Mouse (Mus musculus): ENCODE results near the gene Btn1a1. TPM values are rescaled to one million over a fixed set of nuclear protein-coding genes. Genes with fewer than 3 reads are reported as not detected.

Btn1a1 gene
- not detected for polyA plus RNA-seq (2014; fragmentation: Illumina TruSeq; extraction: RNeasy Lipid Tissue Mini Kit (QIAGEN cat#74804); ENCODE audit: low read depth, low replicate concordance)

DNA sequence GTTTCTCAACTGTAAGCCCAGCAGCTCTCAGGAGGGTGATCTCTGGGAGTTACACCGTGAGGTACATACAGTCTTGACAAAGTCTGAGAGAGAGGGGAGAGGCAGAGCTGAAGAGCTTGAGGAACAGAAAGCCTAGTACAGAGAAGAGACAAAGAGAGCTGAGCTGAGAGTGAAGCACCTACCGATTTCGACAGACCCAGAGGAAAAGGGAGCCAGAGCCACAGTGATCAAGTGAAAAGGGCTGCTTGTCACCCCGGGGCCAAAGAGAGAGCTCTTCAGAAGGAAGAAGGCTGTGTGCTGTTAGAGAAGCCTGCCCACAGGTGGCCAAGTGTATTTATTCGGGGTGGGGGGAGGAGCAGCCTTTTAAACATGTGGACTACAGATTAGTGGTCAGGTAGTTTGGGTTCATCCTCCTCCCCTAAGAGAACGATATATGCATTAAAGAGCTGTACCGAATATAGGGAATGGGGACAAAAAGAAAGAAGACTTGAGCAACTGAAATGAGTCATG, at the start of gene Btn1a1:
Gene Btn1a1 (minus strand): TSS at position 302 of the 510 bp plus-strand sequence.

DNA sequence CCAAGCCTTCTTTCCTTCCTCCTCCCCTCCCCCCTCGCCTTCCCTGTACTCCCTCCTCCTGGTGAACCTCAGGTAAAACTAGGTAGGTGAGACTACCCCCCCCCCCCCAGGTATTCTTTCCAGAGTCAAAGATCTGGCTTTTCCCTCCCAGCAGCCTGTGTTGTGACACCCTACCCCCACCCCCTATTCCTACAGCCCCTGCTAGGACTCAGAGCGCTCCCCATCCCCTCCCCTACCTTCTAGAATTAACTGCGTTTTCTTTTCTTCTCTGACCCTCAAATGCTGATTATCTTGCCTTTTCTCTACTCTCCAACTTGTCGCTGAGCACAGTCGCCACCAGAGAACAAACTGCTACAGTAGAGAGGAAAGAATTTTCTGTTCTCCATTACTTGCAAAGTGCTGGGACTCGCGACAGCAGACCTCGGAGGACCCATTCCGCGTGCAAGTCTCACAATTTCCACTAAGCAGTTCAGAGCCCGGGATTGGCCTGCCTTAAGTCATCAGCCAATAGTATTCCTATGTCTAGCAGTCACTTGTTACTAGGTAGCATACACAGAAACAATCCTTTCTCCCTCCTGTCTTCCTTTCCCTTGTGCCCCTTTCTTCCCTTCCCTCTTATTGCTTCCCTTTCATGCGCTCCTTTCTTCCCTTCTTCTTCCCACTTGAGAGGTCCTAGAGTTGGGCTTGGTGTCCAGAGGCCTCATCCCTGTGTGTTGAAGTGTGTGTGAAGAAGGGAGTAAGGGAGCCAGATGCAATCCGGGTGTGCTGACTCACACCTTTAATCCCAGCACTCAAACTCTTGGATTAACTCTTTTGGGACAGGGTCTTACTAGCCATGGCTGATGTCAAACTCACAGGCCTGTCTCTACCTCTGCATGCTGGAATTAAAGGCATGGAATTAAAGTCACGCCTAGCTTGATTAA, 23.0 kb upstream of the Btn1a1 start, which contains the start of gene Btn2a2:
Gene Btn2a2 (minus strand): TSS at position 458 of the 923 bp plus-strand sequence.

DNA sequence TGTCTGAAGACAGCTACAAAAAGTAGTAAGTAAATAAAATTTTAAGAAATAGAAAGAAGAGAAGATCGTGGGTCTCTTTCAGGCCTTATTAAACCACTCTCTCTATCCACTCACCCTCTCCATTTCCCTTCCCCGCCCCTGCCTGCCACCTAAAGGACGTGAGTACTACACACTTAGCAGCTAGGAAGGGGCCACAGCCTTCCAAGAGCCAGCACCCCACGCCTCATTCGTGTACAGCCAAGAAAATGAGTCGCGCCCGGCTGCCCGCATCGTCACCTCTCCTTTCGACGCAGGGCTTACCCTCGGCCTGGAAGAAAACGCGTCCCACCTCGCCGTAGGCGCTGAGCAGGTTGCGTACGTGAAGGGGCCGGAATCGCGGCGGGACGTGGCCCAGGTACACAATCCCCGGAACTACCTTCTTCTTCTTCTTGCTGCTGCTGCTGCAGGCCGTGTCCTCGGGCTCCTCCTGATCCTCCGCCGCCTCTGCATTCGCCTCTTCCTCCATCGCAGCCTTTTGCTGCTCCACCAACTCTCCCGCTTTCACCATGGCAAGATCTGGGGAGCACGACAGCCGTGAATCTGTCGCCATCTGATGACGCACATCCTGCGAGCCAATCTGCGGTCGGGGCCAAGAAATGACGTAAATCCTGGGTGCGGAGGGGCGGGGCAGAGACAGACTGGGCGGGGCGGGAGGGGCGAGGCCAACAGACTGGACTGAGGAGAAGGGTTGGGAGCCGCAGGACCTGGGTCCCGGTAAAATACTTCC, 42.2 kb downstream of the Btn1a1 start, which contains the start of gene Abt1:
Gene Abt1 (minus strand): TSS at position 581 of the 766 bp plus-strand sequence.

Other genes starting within 250 kb of the Btn1a1 start
- gene Vmn1r222, start 230.0 kb downstream of the Btn1a1 start, polyA plus RNA-seq (2014; fragmentation: Illumina TruSeq; extraction: RNeasy Lipid Tissue Mini Kit (QIAGEN cat#74804); ENCODE audit: low read depth, low replicate concordance) = not detected
- gene Vmn1r223, start 218.8 kb downstream of the Btn1a1 start, polyA plus RNA-seq (2014; fragmentation: Illumina TruSeq; extraction: RNeasy Lipid Tissue Mini Kit (QIAGEN cat#74804); ENCODE audit: low read depth, low replicate concordance) = not detected
- gene Zfp322a, start 96.7 kb downstream of the Btn1a1 start, polyA plus RNA-seq (2014; fragmentation: Illumina TruSeq; extraction: RNeasy Lipid Tissue Mini Kit (QIAGEN cat#74804); ENCODE audit: low read depth, low replicate concordance) = 102 TPM
- gene Abt1, start 42.0 kb downstream of the Btn1a1 start, polyA plus RNA-seq (2014; fragmentation: Illumina TruSeq; extraction: RNeasy Lipid Tissue Mini Kit (QIAGEN cat#74804); ENCODE audit: low read depth, low replicate concordance) = 2.9 TPM
- gene Btn2a2, start 23.0 kb upstream of the Btn1a1 start, polyA plus RNA-seq (2014; fragmentation: Illumina TruSeq; extraction: RNeasy Lipid Tissue Mini Kit (QIAGEN cat#74804); ENCODE audit: low read depth, low replicate concordance) = not detected
- not detected for gene Hist1h4h, start 65.1 kb upstream of the Btn1a1 start, polyA plus RNA-seq (2014; fragmentation: Illumina TruSeq; extraction: RNeasy Lipid Tissue Mini Kit (QIAGEN cat#74804); ENCODE audit: low read depth, low replicate concordance)
- gene Hist1h2af, start 68.0 kb upstream of the Btn1a1 start, polyA plus RNA-seq (2014; fragmentation: Illumina TruSeq; extraction: RNeasy Lipid Tissue Mini Kit (QIAGEN cat#74804); ENCODE audit: low read depth, low replicate concordance) = not detected
- gene Hist1h3g, start 69.5 kb upstream of the Btn1a1 start, polyA plus RNA-seq (2014; fragmentation: Illumina TruSeq; extraction: RNeasy Lipid Tissue Mini Kit (QIAGEN cat#74804); ENCODE audit: low read depth, low replicate concordance) = not detected
- gene Hist1h2bh, start 77.5 kb upstream of the Btn1a1 start, polyA plus RNA-seq (2014; fragmentation: Illumina TruSeq; extraction: RNeasy Lipid Tissue Mini Kit (QIAGEN cat#74804); ENCODE audit: low read depth, low replicate concordance) = 2.7 TPM
- gene Hist1h3f, start 78.2 kb upstream of the Btn1a1 start, polyA plus RNA-seq (2014; fragmentation: Illumina TruSeq; extraction: RNeasy Lipid Tissue Mini Kit (QIAGEN cat#74804); ENCODE audit: low read depth, low replicate concordance) = not detected
- gene Hist1h4f, start 85.7 kb upstream of the Btn1a1 start, polyA plus RNA-seq (2014; fragmentation: Illumina TruSeq; extraction: RNeasy Lipid Tissue Mini Kit (QIAGEN cat#74804); ENCODE audit: low read depth, low replicate concordance) = not detected
- 0.70 TPM for gene Hist1h1d, start 87.4 kb upstream of the Btn1a1 start, polyA plus RNA-seq (2014; fragmentation: Illumina TruSeq; extraction: RNeasy Lipid Tissue Mini Kit (QIAGEN cat#74804); ENCODE audit: low read depth, low replicate concordance)
- gene Hist1h3e, start 96.5 kb upstream of the Btn1a1 start, polyA plus RNA-seq (2014; fragmentation: Illumina TruSeq; extraction: RNeasy Lipid Tissue Mini Kit (QIAGEN cat#74804); ENCODE audit: low read depth, low replicate concordance) = not detected
- not detected for gene Hist1h2ae, start 105.3 kb upstream of the Btn1a1 start, polyA plus RNA-seq (2014; fragmentation: Illumina TruSeq; extraction: RNeasy Lipid Tissue Mini Kit (QIAGEN cat#74804); ENCODE audit: low read depth, low replicate concordance)
- 2.4 TPM for gene Hist1h2bg, start 105.5 kb upstream of the Btn1a1 start, polyA plus RNA-seq (2014; fragmentation: Illumina TruSeq; extraction: RNeasy Lipid Tissue Mini Kit (QIAGEN cat#74804); ENCODE audit: low read depth, low replicate concordance)
- gene Hist1h2bf, start 108.3 kb upstream of the Btn1a1 start, polyA plus RNA-seq (2014; fragmentation: Illumina TruSeq; extraction: RNeasy Lipid Tissue Mini Kit (QIAGEN cat#74804); ENCODE audit: low read depth, low replicate concordance) = not detected
- not detected for gene Hist1h2ad, start 108.5 kb upstream of the Btn1a1 start, polyA plus RNA-seq (2014; fragmentation: Illumina TruSeq; extraction: RNeasy Lipid Tissue Mini Kit (QIAGEN cat#74804); ENCODE audit: low read depth, low replicate concordance)
- 2.2 TPM for gene Hist1h3d, start 109.9 kb upstream of the Btn1a1 start, polyA plus RNA-seq (2014; fragmentation: Illumina TruSeq; extraction: RNeasy Lipid Tissue Mini Kit (QIAGEN cat#74804); ENCODE audit: low read depth, low replicate concordance)
- 0.76 TPM for gene Hist1h4d, start 115.7 kb upstream of the Btn1a1 start, polyA plus RNA-seq (2014; fragmentation: Illumina TruSeq; extraction: RNeasy Lipid Tissue Mini Kit (QIAGEN cat#74804); ENCODE audit: low read depth, low replicate concordance)
- 15.6 TPM for gene Hist1h2be, start 155.2 kb upstream of the Btn1a1 start, polyA plus RNA-seq (2014; fragmentation: Illumina TruSeq; extraction: RNeasy Lipid Tissue Mini Kit (QIAGEN cat#74804); ENCODE audit: low read depth, low replicate concordance)
- gene Hist1h1e, start 156.7 kb upstream of the Btn1a1 start, polyA plus RNA-seq (2014; fragmentation: Illumina TruSeq; extraction: RNeasy Lipid Tissue Mini Kit (QIAGEN cat#74804); ENCODE audit: low read depth, low replicate concordance) = 1.3 TPM
- 1.7 TPM for gene Hist1h2ac, start 218.0 kb upstream of the Btn1a1 start, polyA plus RNA-seq (2014; fragmentation: Illumina TruSeq; extraction: RNeasy Lipid Tissue Mini Kit (QIAGEN cat#74804); ENCODE audit: low read depth, low replicate concordance)
- 322 TPM for gene Hist1h2bc, start 218.3 kb upstream of the Btn1a1 start, polyA plus RNA-seq (2014; fragmentation: Illumina TruSeq; extraction: RNeasy Lipid Tissue Mini Kit (QIAGEN cat#74804); ENCODE audit: low read depth, low replicate concordance)
- gene Hist1h1t, start 229.9 kb upstream of the Btn1a1 start, polyA plus RNA-seq (2014; fragmentation: Illumina TruSeq; extraction: RNeasy Lipid Tissue Mini Kit (QIAGEN cat#74804); ENCODE audit: low read depth, low replicate concordance) = not detected
- gene Hist1h4c, start 232.6 kb upstream of the Btn1a1 start, polyA plus RNA-seq (2014; fragmentation: Illumina TruSeq; extraction: RNeasy Lipid Tissue Mini Kit (QIAGEN cat#74804); ENCODE audit: low read depth, low replicate concordance) = not detected
- gene Hfe, start 245.0 kb upstream of the Btn1a1 start, polyA plus RNA-seq (2014; fragmentation: Illumina TruSeq; extraction: RNeasy Lipid Tissue Mini Kit (QIAGEN cat#74804); ENCODE audit: low read depth, low replicate concordance) = 85.7 TPM

Measured in adrenal gland, adult 10 weeks (tissue).